Mouse (Mus musculus) hematopoietic stem cell, adult 5-6 weeks (primary cell): Measurements from ENCODE around the gene Fhad1. TPM values are rescaled to one million over a fixed set of nuclear protein-coding genes. Genes with fewer than 3 reads are reported as not detected.
"Not testable (repeated sequence)": the region's sequence is repeated elsewhere in the genome, so short reads cannot be mapped to it uniquely, and the experiment has no call there.

Source experiments
- ATAC-seq, 2 experiments: fragments of 125-278 bp in 1 of 2; replicated peaks in 1 of 2; 2 replicates each; pipeline ENCODE4 v1.8.0; 2016 to 2017; ENCODE audit warnings: inconsistent platforms in 2 of 2, mild to moderate bottlenecking in 2 of 2, moderate number of reproducible peaks in 2 of 2, low read depth in 1 of 2, moderate TSS enrichment in 1 of 2; ENCODE audit not compliant: low FRiP score in 2 of 2, poor library complexity in 2 of 2, severe bottlenecking in 2 of 2, insufficient read depth in 1 of 2, low TSS enrichment in 1 of 2
- total RNA-seq: library from RNA; stranded (forward); fragments of 172-1452, 232-1000 nt; gene quantifications from 2 replicates; pipeline ENCODE4 v1.2.3, GENCODE M21; 2017

Fhad1 gene
- total RNA-seq, result not detected in 2 replicates

- ATAC-seq, result peak; percentile 73 to 79
These were observed at the start of gene Fhad1 for GRCm38 (mm10) chr4:142014659-142015608. Gene Fhad1, minus strand, starts transcription at chr4:142015082.

- no peak for ATAC-seq
These were observed 48.2 kb upstream of the Fhad1 start for GRCm38 (mm10) chr4:142063057-142063534.

- ATAC-seq, result no peak
These were observed 46.8 kb upstream of the Fhad1 start for GRCm38 (mm10) chr4:142061485-142062240.

GRCm38 (mm10) chr4:142060455-142061378, 45.8 kb upstream of the Fhad1 start:
- ATAC-seq, result no peak

GRCm38 (mm10) chr4:142059841-142060193, 44.9 kb upstream of the Fhad1 start:
- ATAC-seq, result no peak

DNA sequence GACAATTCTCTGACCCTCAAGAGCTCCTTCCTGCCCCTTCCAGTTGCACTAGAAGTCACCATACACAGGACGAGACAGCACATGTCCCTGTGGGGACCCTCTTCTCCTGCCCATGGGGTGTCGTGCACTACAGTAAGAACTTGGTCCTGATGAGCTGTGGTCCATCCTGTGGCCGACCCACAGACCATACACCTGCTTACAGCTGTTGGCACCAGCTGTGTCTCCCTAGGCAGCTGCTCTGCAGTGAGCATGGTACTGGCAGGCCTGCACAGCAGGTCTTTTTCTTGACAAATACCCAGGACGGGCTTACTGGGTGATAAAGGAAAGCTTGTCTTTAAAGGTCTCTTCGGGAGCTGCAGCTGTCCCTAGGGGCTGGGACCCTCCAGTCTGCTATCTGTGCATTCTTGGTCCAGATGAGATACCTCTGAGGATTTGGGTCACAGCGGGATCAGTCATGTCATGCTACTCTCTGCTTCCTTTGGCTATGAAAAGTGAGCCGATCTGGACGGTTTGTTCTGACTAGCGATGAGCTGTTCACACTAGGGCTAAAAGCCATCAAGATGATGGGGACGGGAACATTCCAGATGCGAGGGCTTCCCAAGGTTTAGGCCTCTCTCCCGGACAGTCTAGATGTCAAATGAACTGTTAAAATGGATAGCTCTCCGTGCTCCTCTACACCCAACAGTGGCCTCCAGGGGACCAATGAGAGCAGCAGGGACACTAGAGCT, 44.4 kb upstream of the Fhad1 start:
- no peak for ATAC-seq

DNA sequence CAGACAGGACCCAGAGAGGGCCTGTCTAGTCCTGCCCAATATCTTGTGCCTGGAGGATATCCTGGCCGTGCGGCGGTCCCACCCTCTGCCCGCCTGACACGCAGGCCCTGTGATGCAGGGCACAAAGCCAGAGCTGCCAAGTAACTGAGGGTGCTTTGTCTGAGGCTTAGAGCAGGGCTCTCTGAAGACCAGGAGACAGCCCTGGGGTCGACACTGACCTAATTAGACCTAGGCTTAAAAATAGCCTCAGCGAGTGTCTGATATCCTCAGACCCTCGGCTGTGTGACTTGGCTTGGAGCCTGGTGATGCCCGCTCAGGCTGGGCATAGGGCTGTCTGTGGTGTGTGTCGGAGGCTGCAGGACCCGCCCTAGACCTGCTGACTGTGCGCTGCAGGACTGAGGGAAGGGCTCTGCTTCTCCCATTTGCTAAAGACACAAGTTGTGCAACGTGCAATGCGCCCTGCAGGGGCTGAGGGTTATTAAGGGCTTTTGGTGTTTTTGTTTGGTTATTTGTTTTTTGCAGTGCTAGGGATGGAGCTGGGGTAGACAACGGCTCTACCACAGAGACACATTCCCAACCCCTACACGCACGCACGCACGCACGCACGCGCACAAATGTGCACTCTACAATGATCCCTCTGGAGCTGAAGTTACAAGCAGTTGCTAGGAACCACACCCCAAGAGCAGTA, 42.8 kb upstream of the Fhad1 start:
- ATAC-seq, result no peak

GRCm38 (mm10) chr4:142055600-142055999, 40.7 kb upstream of the Fhad1 start:
- ATAC-seq, result 0 out of 4 replicates have a peak, but pooled peaks of 1 of the 2 experiments have one; percentile 27

DNA sequence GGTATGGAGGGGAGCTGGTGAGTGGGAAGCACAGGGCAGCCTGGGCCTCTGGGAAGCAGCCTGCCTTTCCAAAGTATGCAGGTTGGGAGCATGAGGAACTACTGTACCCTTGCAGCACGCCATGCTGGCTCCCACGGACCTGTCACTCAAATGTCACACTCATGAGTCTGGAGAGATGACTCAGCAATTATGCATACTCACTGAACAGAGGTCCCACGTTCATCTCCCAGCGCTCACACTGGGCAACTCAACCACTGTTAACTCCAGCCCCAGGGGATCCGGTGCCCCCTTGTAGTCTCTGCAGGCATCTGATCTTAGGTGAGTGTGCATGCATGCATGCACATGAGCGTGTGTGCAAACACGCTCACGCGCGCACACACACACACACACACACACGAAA, 39.7 kb upstream of the Fhad1 start:
- ATAC-seq, result peak; percentile 16 to 32; a peak in 1 of 4 replicates

DNA sequence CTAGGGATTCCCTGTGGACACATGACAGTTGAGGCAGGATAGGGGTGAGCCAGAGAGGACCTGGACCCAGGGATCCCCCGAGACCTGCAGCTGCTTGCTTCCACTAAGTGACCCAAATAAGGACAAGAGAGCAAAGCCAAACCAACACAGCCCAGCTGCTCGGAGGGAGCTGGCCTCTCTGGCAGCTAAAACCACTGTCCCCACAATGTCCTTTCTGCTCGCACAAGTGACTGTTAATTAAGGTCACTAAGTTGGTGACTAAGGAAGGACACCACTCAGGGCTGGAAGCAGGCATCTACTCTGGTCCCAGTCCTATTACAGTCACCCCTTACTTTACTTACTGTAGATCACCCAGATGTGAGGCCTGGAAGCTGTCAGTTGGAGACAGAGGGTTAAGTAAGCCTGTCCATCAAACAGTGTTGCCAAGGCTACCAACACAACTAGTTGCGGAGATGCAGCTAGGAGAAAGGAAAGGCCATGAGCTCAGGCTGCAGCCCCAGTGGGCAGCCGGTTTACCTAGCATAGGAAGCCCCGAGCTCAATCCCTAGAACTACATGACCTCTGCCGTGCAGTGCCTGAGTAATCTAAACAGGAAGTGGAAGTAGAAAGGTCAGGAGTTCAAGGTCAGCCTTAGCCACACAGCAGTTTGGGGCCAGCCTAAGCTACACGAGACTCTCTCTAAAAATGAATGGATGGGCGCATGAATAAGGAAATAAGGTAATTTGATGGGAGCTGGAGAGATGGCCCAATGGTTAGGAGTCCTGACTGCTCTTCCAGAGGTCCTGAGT, 39.0 kb upstream of the Fhad1 start:
- no peak for ATAC-seq

- no peak for ATAC-seq
These were observed 38.4 kb upstream of the Fhad1 start for GRCm38 (mm10) chr4:142053261-142053660.

- ATAC-seq, result no peak
These were observed 37.7 kb upstream of the Fhad1 start for GRCm38 (mm10) chr4:142052391-142053132.

DNA sequence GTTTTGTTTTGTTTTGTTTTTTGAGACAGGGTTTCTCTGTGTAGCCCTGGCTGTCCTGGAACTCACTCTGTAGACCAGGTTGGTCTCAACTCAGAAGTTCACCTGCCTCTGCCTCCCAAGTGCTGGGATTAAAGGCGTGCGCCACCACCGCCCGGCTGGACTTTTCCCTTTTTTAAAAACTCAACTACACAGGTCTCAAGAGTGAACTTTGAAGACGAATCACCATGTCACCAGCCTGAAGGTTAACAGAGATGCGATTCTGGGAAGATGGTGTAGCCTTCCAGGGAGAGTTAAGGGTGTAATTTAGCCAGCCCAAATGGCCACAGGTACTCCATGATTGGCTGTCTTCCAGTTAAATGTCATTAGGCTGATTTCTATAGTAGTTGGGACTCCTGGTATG, 37.0 kb upstream of the Fhad1 start:
- ATAC-seq, result not testable (repeated sequence)

- ATAC-seq, result no peak
These were observed 35.1 kb upstream of the Fhad1 start for GRCm38 (mm10) chr4:142049963-142050362.

- ATAC-seq, result no peak
These were observed 33.5 kb upstream of the Fhad1 start for GRCm38 (mm10) chr4:142048391-142048790.
